Mouse (Mus musculus) liver, adult 2 months (tissue): Measurements from ENCODE around the gene Abcb9. TPM values are rescaled to one million over a fixed set of nuclear protein-coding genes. Genes with fewer than 3 reads are reported as not detected.

Experiments used
- DNase-seq: peaks from one replicate; pipeline ENCODE4 v3.0.0-alpha.2; 2011; ENCODE audit warnings: low read depth, low spot score; ENCODE audit errors: extremely low read depth
- H3K27ac ChIP-seq: fragments of 200-500 bp; replicated peaks from 2 replicates; pipeline ENCODE4 v1.5.1; 2012; ENCODE audit warnings: low read depth, mild to moderate bottlenecking, control low read depth, inconsistent platforms, low read length; ENCODE audit not compliant: insufficient read depth
- H3K27me3 ChIP-seq: fragments of 200-500 bp; 2 replicates; pipeline ENCODE4 v1.6.1; 2012; ENCODE audit warnings: mild to moderate bottlenecking, moderate library complexity, low read length, inconsistent platforms; ENCODE audit not compliant: control insufficient read depth, insufficient read depth
- H3K36me3 ChIP-seq: fragments of 200-500 bp; 2 replicates; pipeline ENCODE4 v1.6.1; 2012; ENCODE audit warnings: low read length, inconsistent platforms; ENCODE audit not compliant: control insufficient read depth, insufficient read depth
- H3K4me1 ChIP-seq: fragments of 200-500 bp; 2 replicates; pipeline ENCODE4 v1.6.1; 2011; ENCODE audit warnings: low read length; ENCODE audit not compliant: control insufficient read depth, insufficient read depth
- H3K4me3 ChIP-seq: fragments of 200-500 bp; 2 replicates; pipeline ENCODE4 v1.5.1; 2011; ENCODE audit warnings: low read depth, mild to moderate bottlenecking, control low read depth, low read length, moderate library complexity; ENCODE audit not compliant: insufficient read depth
- H3K79me2 ChIP-seq: fragments of 200-500 bp; 2 replicates; pipeline ENCODE4 v1.6.1; 2012; ENCODE audit warnings: inconsistent platforms, mild to moderate bottlenecking, low read length, moderate library complexity; ENCODE audit not compliant: control insufficient read depth, insufficient read depth
- H3K9ac ChIP-seq: fragments of 200-500 bp; 2 replicates; pipeline ENCODE4 v1.6.1; 2012; ENCODE audit warnings: low read depth, mild to moderate bottlenecking, control low read depth, inconsistent platforms, low read length
- CTCF ChIP-seq: fragments of 200-500 bp; IDR thresholded peaks from 2 replicates; pipeline ENCODE4 v1.5.1; 2011; ENCODE audit warnings: low read depth, low read length, control low read depth
- POLR2A ChIP-seq: fragments of 200-500 bp; IDR thresholded peaks from 2 replicates; pipeline ENCODE4 v1.6.1; 2011; ENCODE audit warnings: low read length, control low read depth; ENCODE audit not compliant: insufficient read depth; ENCODE audit errors: extremely low read depth
- WGBS: fragments of 180-500 bp; shearing (Covaris S2); methylation state at CpG from one replicate; pipeline ENCODE4 v1.1.7; 2018; 5-methylcytosine and 5-hydroxymethylcytosine counted together
- polyA plus RNA-seq: library from polyadenylated mRNA; depleted of rRNA; stranded (reverse); fragments of >200 nt; gene quantifications from 2 replicates; pipeline ENCODE4 v1.2.3, GENCODE M21; 2012
- total RNA-seq: library from RNA; depleted of rRNA; stranded (reverse); fragments of >200 nt; gene quantifications from 2 replicates; pipeline ENCODE4 v1.2.3, GENCODE M21; 2014

Abcb9 gene
- total and polyA plus RNA-seq, 2 experiments, result 0.74 to 2.4 TPM

DNA sequence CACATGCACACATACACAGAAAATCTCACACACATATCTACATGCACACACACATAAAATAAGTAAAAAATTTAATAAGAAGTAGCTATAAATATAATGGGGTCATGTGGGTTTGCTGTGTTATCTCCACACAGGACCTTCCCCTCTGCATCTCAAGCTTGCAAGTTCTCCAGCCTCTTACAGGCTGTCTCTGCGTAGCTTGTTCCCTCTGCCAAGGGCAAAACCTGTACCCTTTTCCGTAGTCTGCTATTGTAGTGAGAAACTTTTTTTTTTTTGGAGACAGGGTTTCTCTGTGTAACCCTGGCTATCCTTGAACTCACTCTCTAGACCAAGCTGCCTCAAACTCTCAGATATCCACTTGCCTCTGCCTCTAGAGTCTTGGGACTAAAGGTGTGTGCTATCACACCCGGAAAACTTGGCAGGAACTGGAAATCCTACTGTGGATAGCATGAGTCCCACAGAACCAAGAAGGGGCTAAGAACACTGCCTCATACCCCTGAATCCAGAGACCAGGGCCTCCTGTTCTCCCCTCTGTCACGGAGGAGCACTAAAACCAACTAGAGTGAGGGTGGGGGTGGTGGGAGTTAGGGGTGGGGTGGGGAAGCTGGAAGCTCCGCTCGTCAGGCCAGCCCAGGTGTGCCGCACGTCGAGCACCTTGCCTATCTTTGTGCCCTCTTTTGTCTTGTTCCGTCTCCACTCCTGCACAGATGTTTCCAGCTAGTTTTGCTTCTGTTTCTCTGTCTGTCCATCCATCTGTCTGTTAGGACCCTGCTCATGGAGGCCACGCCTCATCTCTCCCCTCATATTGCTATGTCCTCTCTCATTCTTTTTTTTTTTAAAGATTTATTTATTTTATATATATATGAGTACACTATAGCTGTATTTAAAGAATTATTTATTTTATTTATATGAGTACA is 4.8 kb upstream of the Abcb9 start:
- Histone ChIP-seq H3K4me1 (no peaks in the 10 kb centered on the region), H3K79me2 (no peaks in the 10 kb centered on the region), H3K27me3 (no peaks in the 10 kb centered on the region), H3K9ac (no peak overlapping the region), H3K36me3 (no peaks in the 10 kb centered on the region), H3K4me3 (no peak overlapping the region), H3K27ac (no peak overlapping the region)
- TF ChIP-seq CTCF (no peak), POLR2A (no peak)
- no peak for DNase-seq
- 92% methylated on average over 11 of the region's 11 CpGs for WGBS

DNA sequence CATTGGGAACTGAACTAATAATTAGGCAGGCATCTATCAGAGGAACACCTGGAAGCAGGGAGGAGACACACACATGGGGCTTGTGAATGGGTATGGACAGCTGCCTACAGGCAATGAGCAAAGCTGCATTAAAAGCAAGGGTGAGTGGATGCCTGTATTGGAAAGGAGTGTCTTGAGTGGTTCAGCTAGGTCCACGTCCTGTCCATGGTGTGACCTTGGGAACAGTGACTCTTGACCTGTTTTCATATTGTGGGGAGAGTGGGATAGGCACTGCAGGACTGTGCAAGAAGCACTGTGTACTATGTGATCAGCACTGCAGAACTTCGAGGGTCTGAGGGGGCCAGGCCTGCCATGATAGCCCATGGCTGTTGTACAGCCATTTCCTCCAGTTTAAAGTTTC is 3.3 kb upstream of the Abcb9 start:
- 95% methylated on average over 2 of the region's 2 CpGs for WGBS
- H3K9ac ChIP-seq, result no peak overlapping the region
- peaks cover 5% of the 10 kb centered on the region; the same call in 1 of the 2 replicates for H3K4me1 ChIP-seq
- no peak for TF ChIP-seq CTCF
- no peak for TF ChIP-seq POLR2A
- H3K27ac ChIP-seq, result no peak overlapping the region
- no peak for DNase-seq
- no peaks in the 10 kb centered on the region for H3K36me3 ChIP-seq
- no peak overlapping the region for H3K4me3 ChIP-seq
- H3K27me3 ChIP-seq, result no peaks in the 10 kb centered on the region
- no peaks in the 10 kb centered on the region for H3K79me2 ChIP-seq

DNA sequence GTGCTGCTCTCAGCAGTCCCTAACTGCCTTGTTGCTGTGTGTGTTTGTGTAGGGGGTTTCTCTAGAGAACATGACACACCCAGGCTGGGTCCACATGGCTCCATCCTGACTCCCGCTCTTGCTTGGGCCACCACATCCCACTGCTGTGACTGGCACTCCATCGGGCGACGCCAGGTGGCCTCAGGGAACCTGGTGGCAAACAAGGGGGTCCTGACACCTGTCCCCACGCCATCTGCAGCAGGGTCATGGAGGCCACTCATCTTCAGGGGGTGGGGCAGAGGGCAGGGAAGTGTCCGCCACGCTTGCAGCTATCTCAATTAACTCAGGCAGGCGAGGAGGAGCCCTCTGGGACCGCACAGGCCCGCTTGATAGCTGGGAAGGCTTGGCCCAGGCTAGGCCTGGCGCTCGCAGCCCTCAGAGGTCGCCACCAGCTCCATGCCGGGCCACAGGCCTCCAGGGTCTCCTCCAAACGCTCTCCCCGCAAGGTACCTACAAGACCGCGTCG is 469 bp downstream of the Abcb9 start:
- Histone ChIP-seq H3K36me3 (no peaks in the 10 kb centered on the region), H3K4me3 (peak overlapping the region; percentile 67), H3K79me2 (no peaks in the 10 kb centered on the region), H3K4me1 (peaks cover 10% of the 10 kb centered on the region; the same call in 1 of the 2 replicates), H3K27ac (0 out of 2 replicates have a peak overlapping the region, but pooled peaks have one; percentile 5), H3K27me3 (no peaks in the 10 kb centered on the region), H3K9ac (peak overlapping the region; percentile 74)
- no peak for DNase-seq
- no peak for TF ChIP-seq CTCF
- no peak for TF ChIP-seq POLR2A
- 16% methylated on average over 19 of the region's 19 CpGs for WGBS

DNA sequence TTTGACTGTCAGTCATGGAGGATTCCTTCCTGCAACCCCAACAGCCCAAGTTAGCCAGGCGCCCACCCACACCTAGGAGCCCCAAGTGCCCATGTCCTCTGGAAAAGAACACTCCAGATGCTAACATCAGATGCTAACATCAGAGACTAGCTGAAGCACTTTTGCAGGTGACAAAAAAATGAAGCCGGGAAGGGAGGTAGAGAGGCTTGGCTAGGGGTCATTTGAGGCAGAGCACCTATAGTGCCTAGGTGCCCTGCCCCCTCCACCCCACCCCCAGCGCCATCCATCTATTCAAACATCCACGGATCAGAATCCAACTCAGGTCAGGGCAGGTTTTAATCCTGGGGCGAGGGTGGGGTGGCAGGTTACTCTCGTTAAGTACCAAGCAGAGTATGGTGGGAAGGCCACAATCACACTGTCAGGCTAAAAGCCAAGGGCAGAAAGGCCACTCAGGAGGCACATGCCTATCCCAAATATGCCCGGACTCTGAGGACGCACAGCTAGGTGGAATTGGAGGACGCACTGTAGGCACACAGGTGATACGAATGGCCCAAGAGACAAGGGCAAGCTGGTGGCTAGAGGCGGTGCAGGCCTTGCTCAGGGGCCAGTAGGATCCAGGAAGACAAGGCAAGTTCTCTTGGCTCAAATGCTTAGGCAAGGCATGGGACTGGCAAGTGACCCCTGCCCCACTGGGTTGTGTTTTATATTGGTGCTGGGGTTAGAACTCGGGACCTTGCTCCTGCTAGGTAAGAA is 1.6 kb downstream of the Abcb9 start:
- Histone ChIP-seq H3K27me3 (no peaks in the 10 kb centered on the region), H3K4me1 (peaks cover 10% of the 10 kb centered on the region; the same call in 1 of the 2 replicates), H3K4me3 (no peak overlapping the region), H3K27ac (no peak overlapping the region), H3K79me2 (no peaks in the 10 kb centered on the region), H3K36me3 (no peaks in the 10 kb centered on the region), H3K9ac (no peak overlapping the region)
- 61% methylated on average over 12 of the region's 12 CpGs for WGBS
- TF ChIP-seq CTCF (no peak), POLR2A (no peak)
- DNase-seq, result no peak

DNA sequence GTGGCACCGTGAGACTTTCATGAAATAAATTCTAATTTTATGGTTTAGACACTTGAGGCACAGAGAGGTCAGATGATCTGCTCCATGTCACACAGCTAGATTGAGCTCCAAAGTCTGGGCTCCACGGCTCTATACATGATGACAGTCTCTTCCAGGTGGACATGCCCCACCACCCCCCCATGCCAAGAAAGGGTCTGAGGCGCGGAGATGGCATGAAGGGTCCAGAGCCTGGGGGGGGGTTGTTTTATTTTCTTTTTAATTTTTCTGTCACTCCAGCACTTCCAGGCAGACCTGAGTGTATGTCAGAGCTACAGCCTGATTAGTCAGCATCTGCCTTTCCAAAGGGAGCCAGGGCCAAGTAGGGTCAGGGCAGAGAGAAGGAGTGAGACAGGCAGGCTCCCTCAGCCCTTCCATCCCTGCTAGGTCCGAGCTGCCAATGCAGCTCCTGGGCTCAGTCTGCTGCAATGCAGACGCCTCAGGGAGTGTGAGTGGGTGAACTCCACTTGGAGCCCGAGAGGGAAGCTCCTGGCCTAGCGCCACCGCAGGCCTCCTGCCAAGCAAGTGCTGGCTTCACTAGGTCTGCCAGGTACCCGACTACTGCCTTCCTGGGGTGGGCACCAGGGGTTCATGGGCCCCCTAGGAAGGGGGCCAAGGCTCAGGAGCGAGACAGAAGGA is 2.3 kb downstream of the Abcb9 start:
- no peak overlapping the region for H3K9ac ChIP-seq
- peaks cover 10% of the 10 kb centered on the region; the same call in 1 of the 2 replicates for H3K4me1 ChIP-seq

More for the DNA sequence above, 2.3 kb downstream of the Abcb9 start:
- TF ChIP-seq POLR2A (no peak), CTCF (no peak)
- Histone ChIP-seq H3K36me3 (no peaks in the 10 kb centered on the region), H3K27me3 (no peaks in the 10 kb centered on the region), H3K27ac (no peak overlapping the region), H3K4me3 (no peak overlapping the region), H3K79me2 (no peaks in the 10 kb centered on the region)
- DNase-seq, result peak; percentile 56
- 55% methylated on average over 11 of the region's 11 CpGs for WGBS
